Mouse (Mus musculus) liver, embryonic 14.5 days (tissue): Measurements from ENCODE around the gene Ptprd. TPM values are rescaled to one million over a fixed set of nuclear protein-coding genes. Genes with fewer than 3 reads are reported as not detected.

Source experiments
- ATAC-seq: fragments of 200-750 bp; cut with Nextera tagmentation; 2 replicates; pipeline ENCODE4 v1.8.0; 2017; ENCODE audit warnings: moderate number of reproducible peaks, mild to moderate bottlenecking, moderate library complexity; ENCODE audit not compliant: insufficient read depth
- DNase-seq, 3 experiments: peaks; one replicate each; pipeline ENCODE4 v3.0.0-alpha.2; 2012 to 2013; ENCODE audit warnings: low read depth in 3 of 3, low spot score in 3 of 3
- H3K27ac ChIP-seq: fragments of 300-500 bp; sonication (generic); 2 replicates; pipeline ENCODE4 v1.5.1; 2014; ENCODE audit warnings: moderate library complexity, mild to moderate bottlenecking, control low read depth, inconsistent platforms
- H3K27me3 ChIP-seq: fragments of 300-500 bp; sonication (generic); 2 replicates; pipeline ENCODE4 v1.6.1; 2014; ENCODE audit warnings: mild to moderate bottlenecking, low read length, moderate library complexity; ENCODE audit not compliant: control insufficient read depth, insufficient read depth
- H3K36me3 ChIP-seq: fragments of 300-500 bp; sonication (generic); replicated peaks from 2 replicates; pipeline ENCODE4 v1.6.1; 2014; ENCODE audit warnings: low read depth; ENCODE audit not compliant: control insufficient read depth, insufficient read depth
- H3K4me1 ChIP-seq, 2 experiments: fragments of 200-500 bp in 1 of 2; fragments of 300-500 bp in 1 of 2; sonication (generic) in 1 of 2; replicated peaks; 2 replicates each; pipeline ENCODE4 v1.6.1; 2012 to 2014; ENCODE audit warnings: antibody characterized with exemption in 1 of 2, inconsistent platforms in 1 of 2, low read length in 1 of 2; ENCODE audit not compliant: control insufficient read depth in 2 of 2, insufficient read depth in 2 of 2
- H3K4me2 ChIP-seq: fragments of 300-500 bp; sonication (generic); 2 replicates; pipeline ENCODE4 v1.6.1; 2014; ENCODE audit warnings: low read depth, mild to moderate bottlenecking, control low read depth, moderate library complexity
- H3K4me3 ChIP-seq, 2 experiments: fragments of 200-500 bp in 1 of 2; fragments of 300-500 bp in 1 of 2; sonication (generic) in 1 of 2; 2 replicates each; pipeline ENCODE4 v1.5.1; 2012 to 2014; ENCODE audit warnings: low read depth in 2 of 2, low read length in 2 of 2, mild to moderate bottlenecking in 2 of 2, control low read depth in 1 of 2, inconsistent platforms in 1 of 2, moderate library complexity in 1 of 2; ENCODE audit not compliant: insufficient read depth in 1 of 2
- H3K9ac ChIP-seq: fragments of 300-500 bp; sonication (generic); replicated peaks from 2 replicates; pipeline ENCODE4 v1.6.1; 2014; ENCODE audit warnings: mild to moderate bottlenecking, control low read depth, moderate library complexity
- H3K9me3 ChIP-seq: fragments of 300-500 bp; sonication (generic); 2 replicates; pipeline ENCODE4 v1.6.1; 2016; ENCODE audit warnings: low read length, mixed read lengths; ENCODE audit not compliant: control insufficient read depth
- CTCF ChIP-seq: IDR thresholded peaks from 2 replicates; pipeline ENCODE4 v1.5.1; 2016; ENCODE audit warnings: antibody characterized with exemption, low read depth, control low read depth
- EP300 ChIP-seq: IDR thresholded peaks from 2 replicates; pipeline ENCODE4 v1.6.1; 2016; ENCODE audit warnings: antibody characterized with exemption, low read depth
- WGBS: fragments of 180-500 bp; shearing (Covaris S2); extraction: QIAGEN DNeasy Blood & Tissue Kit; methylation state at CpG from one replicate; pipeline ENCODE4 v1.1.7; 2014; ENCODE audit not compliant: insufficient replicate concordance; 5-methylcytosine and 5-hydroxymethylcytosine counted together
- polyA plus RNA-seq, 2 experiments: library from polyadenylated mRNA; depleted of rRNA in 1 of 2; stranded (reverse) in 1 of 2; unstranded in 1 of 2; fragments of >200 nt; fragmentation: Nextera tagmentation in 1 of 2; extraction: Ambion mirVana in 1 of 2; gene quantifications; 2 replicates each; pipeline versions ENCODE4 v1.2.1 to v1.2.3; 2012 to 2014

Ptprd gene
- polyA plus RNA-seq, 2 experiments: 1.5 to 2.8 TPM

DNA sequence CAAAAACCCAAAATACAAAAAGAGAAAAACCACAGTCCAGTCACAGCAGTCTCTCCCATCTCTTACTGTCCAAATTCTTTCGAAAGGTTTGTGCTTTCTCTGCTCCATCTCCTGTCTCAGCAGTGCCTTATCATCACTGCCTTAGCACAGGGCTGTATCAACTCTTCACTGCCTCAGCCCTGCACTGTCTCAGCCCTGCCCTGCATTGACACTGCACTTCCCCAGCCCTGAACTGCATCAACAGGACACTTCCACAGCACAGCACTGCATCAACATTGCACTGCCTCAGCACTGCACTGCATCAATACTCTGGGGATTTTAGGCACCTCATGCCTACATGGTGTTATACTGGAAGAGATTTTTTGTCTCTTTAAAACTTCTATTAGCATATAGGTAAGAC is 2135.7 kb downstream of the Ptprd start:
- TF ChIP-seq EP300: no peak
- TF ChIP-seq CTCF: no peak

DNA sequence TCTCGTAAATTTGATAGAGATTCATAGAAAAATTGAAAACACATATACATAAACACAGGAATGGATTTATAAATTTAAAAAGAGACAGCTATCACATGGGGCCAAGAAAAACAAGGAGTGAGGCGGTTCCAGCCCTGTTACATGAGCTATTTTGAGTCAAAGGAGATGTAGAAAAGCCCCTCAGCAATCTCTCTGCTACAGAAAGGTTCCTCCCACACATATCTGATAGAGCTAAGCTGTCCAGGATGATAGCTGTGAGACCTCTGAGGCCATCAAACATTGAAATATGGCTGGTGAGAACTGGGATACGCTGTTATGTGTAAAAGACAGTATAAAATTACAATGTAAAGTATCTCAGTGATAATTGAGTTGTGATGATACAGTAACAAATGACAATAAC is 2138.5 kb downstream of the Ptprd start:
- Histone ChIP-seq H3K4me3 (no peak overlapping the region), H3K9me3 (no peaks in the 10 kb centered on the region), H3K36me3 (no peaks in the 10 kb centered on the region), H3K4me2 (no peak overlapping the region), H3K27ac (no peak overlapping the region), H3K9ac (no peak overlapping the region), H3K4me1 (no peaks in the 10 kb centered on the region; a peak in 1 of 4 replicates), H3K27me3 (no peaks in the 10 kb centered on the region)
- ATAC-seq (peak; percentile 60; the same call in 1 of the 2 replicates), DNase-seq (peak; percentile 1 to 34 (median 7))
- 41% methylated on average over 3 of the region's 3 CpGs for WGBS
- 0 out of 2 replicates have a peak, but pooled peaks have one; percentile 13 for TF ChIP-seq EP300
- no peak for TF ChIP-seq CTCF

More for the DNA sequence above, 2135.7 kb downstream of the Ptprd start:
- peak; percentile 39; the same call in 1 of the 2 replicates for ATAC-seq
- WGBS: 55% methylated on average over 1 of the region's 1 CpGs
- H3K9ac ChIP-seq: no peak overlapping the region
- H3K27ac ChIP-seq: no peak overlapping the region
- H3K4me3 ChIP-seq: no peak overlapping the region
- H3K4me1 ChIP-seq: no peaks in the 10 kb centered on the region; a peak in 1 of 4 replicates
- H3K9me3 ChIP-seq: no peaks in the 10 kb centered on the region
- no peak overlapping the region for H3K4me2 ChIP-seq
- H3K27me3 ChIP-seq: no peaks in the 10 kb centered on the region
- no peaks in the 10 kb centered on the region for H3K36me3 ChIP-seq
- no peak for DNase-seq

DNA sequence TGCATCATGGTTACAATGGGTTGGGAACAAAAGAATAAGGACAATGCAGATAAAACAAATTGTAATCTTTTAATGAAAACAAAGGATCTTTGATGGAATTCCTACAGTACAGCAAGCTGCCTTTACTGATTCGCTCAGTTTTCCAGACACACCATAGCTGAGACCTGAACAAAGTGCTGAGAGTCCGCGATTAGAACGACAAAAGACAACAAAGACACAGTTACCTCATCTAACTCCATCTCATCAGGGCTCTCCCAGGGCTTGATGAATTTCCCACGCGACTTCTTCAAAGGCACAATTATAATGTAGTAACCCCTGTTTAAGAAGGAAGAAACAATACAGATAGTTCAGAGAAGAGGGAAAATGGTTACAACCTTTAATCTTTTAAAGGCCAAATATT is 2140.0 kb downstream of the Ptprd start:
- ATAC-seq (no peak), DNase-seq (no peak)
- TF ChIP-seq CTCF (no peak), EP300 (no peak)
- no peak overlapping the region for H3K4me3 ChIP-seq
- H3K9ac ChIP-seq: no peak overlapping the region
- H3K27ac ChIP-seq: no peak overlapping the region
- H3K4me2 ChIP-seq: no peak overlapping the region
- no peaks in the 10 kb centered on the region for H3K27me3 ChIP-seq
- 67% methylated on average over 6 of the region's 6 CpGs for WGBS
- no peaks in the 10 kb centered on the region; a peak in 1 of 4 replicates for H3K4me1 ChIP-seq
- H3K9me3 ChIP-seq: no peaks in the 10 kb centered on the region
- H3K36me3 ChIP-seq: no peaks in the 10 kb centered on the region

DNA sequence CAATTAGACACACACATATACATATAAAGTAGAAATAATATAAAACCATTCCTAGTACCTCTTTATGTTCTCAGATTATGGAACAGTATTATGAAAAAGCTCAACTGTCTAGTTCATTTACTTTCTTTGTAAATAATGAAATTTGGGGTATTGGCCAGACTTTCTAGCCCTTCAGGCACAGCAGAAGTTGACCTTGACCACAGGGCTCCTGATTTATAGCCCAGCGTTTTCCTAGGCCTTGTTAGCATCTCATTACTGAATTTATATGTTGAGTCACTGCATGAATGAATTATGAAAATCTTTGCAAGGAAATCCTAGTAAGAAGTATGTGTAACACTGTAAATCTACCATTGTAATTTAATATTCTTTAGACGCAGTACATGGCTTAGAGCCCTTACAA is 2154.9 kb downstream of the Ptprd start:
- Histone ChIP-seq H3K36me3 (no peaks in the 10 kb centered on the region), H3K27ac (no peak overlapping the region), H3K27me3 (no peaks in the 10 kb centered on the region), H3K4me1 (no peaks in the 10 kb centered on the region), H3K9ac (no peak overlapping the region), H3K9me3 (no peaks in the 10 kb centered on the region), H3K4me3 (no peak overlapping the region), H3K4me2 (no peak overlapping the region)
- TF ChIP-seq EP300 (no peak), CTCF (no peak)
- no peak for ATAC-seq
- WGBS: 57% methylated on average over 2 of the region's 2 CpGs
- DNase-seq: no peak

DNA sequence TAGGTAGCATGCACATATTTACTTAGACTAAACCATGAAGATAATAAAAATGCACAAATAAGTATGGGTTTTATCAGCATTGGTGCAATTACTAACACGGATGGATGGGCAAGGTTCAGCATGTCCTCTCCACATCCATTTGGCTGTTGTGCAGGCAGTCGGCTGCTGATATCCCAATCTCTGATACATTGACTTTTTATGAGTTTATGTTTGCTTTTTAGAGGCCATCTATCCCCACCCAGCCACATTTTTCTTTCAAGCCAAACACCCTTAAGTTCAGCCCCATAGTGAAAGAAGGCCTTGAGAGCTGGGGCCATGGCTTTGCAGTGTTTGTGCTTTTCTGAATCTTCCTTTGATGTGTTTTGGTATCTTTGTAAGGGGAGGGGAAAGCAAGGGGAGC is 2166.1 kb downstream of the Ptprd start:
- H3K4me3 ChIP-seq: no peak overlapping the region
- DNase-seq (no peak), ATAC-seq (no peak)
- H3K4me1 ChIP-seq: no peaks in the 10 kb centered on the region
- no peak overlapping the region for H3K9ac ChIP-seq
- 54% methylated on average over 2 of the region's 2 CpGs for WGBS
- no peaks in the 10 kb centered on the region for H3K9me3 ChIP-seq
- H3K27ac ChIP-seq: no peak overlapping the region
- H3K27me3 ChIP-seq: no peaks in the 10 kb centered on the region
- no peak overlapping the region for H3K4me2 ChIP-seq
- TF ChIP-seq CTCF (no peak), EP300 (no peak)
- no peaks in the 10 kb centered on the region for H3K36me3 ChIP-seq
